Mouse (Mus musculus) small intestine, adult 2 months (tissue): ENCODE measurements at regions not wholly inside any gene's neighbourhood (a gene's known extent, or its start where the extent isn't known, plus 50 kb on each side); places are given as distances from the start of the nearest gene placed in this dataset.

ENCODE experiments used
- H3K27ac ChIP-seq: fragments of 200-500 bp; 2 replicates; pipeline ENCODE4 v1.5.1; 2012; ENCODE audit warnings: low read depth, low read length, control low read depth, inconsistent platforms; ENCODE audit not compliant: insufficient read depth
- H3K27me3 ChIP-seq: fragments of 200-500 bp; 2 replicates; pipeline ENCODE4 v1.6.1; 2012; ENCODE audit warnings: mild to moderate bottlenecking, moderate library complexity, low read length, inconsistent platforms; ENCODE audit not compliant: control insufficient read depth, insufficient read depth
- H3K36me3 ChIP-seq: fragments of 200-500 bp; 2 replicates; pipeline ENCODE4 v1.6.1; 2012; ENCODE audit warnings: mild to moderate bottlenecking, low read length, control low read depth, inconsistent platforms; ENCODE audit not compliant: control insufficient read depth, insufficient read depth
- H3K4me1 ChIP-seq: fragments of 200-500 bp; 2 replicates; pipeline ENCODE4 v1.6.1; 2012; ENCODE audit warnings: low read length, inconsistent platforms, mixed read lengths; ENCODE audit not compliant: control insufficient read depth, insufficient read depth, insufficient read length
- H3K4me3 ChIP-seq: fragments of 200-500 bp; 2 replicates; pipeline ENCODE4 v1.5.1; 2012; ENCODE audit warnings: low read depth, mild to moderate bottlenecking, control low read depth, inconsistent platforms, low read length, moderate library complexity
- CTCF ChIP-seq: fragments of 200-500 bp; IDR thresholded peaks from 2 replicates; pipeline ENCODE4 v1.5.1; 2012; ENCODE audit warnings: low read depth, mild to moderate bottlenecking, control low read depth, inconsistent platforms, low read length, moderate library complexity, mixed read lengths; ENCODE audit not compliant: insufficient replicate concordance, insufficient read length; ENCODE audit errors: extremely low read depth
- POLR2A ChIP-seq: fragments of 200-500 bp; IDR thresholded peaks from 2 replicates; pipeline ENCODE4 v1.6.1; 2012; ENCODE audit warnings: low read depth, mild to moderate bottlenecking, control low read depth, inconsistent platforms, low read length, moderate library complexity
- WGBS: fragments of 180-500 bp; shearing (Covaris S2); methylation state at CpG from one replicate; pipeline ENCODE4 v1.1.7; 2018; 5-methylcytosine and 5-hydroxymethylcytosine counted together

DNA sequence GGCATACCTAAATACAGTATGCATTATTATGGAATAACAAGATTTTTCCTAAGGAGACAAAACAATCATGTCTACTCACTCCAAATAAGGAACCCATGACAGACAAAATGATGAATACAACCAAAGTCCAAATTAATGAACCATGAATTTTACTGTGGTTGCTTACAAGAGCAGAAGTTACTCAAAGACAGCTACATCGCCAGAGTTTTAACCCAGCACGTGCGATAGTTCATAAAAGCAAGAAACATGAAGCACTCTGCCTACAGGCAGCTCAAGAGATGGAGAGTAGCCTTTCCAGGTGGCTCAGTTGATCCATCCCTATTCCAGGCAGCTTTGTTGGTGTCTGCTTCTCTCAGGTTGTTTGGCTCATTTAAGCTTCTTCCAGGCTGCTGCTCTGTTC lies 176.8 kb downstream of the Olfr1505 start:
- Histone ChIP-seq H3K36me3 (no peaks in the 10 kb centered on the region), H3K27ac (no peak overlapping the region), H3K4me1 (no peaks in the 10 kb centered on the region), H3K4me3 (no peak overlapping the region), H3K27me3 (no peaks in the 10 kb centered on the region)
- TF ChIP-seq CTCF, result no peak
- no peak for TF ChIP-seq POLR2A
- 92% methylated on average over 3 of the region's 3 CpGs for WGBS

DNA sequence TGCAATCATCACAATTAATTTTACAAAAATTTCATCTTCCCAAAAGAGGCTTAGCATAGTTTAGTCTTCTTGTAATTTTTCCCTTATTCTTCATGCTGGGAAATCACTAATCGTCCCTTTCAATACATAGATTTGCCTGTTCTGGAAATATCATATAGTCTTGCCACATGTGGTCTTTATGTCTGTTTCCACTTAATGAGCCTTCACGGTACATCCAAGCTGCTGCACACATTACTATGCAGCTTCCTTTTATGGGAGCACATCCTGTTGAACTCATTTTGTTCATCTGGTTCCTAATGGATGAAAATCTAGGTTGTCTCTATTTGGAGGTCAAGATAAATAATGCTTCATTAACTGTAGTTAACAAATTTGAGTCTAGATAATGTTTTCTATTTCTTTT lies 180.9 kb downstream of the Olfr1505 start:
- Histone ChIP-seq H3K36me3 (no peaks in the 10 kb centered on the region), H3K4me1 (no peaks in the 10 kb centered on the region)
- WGBS, result 79% methylated on average over 2 of the region's 2 CpGs

DNA sequence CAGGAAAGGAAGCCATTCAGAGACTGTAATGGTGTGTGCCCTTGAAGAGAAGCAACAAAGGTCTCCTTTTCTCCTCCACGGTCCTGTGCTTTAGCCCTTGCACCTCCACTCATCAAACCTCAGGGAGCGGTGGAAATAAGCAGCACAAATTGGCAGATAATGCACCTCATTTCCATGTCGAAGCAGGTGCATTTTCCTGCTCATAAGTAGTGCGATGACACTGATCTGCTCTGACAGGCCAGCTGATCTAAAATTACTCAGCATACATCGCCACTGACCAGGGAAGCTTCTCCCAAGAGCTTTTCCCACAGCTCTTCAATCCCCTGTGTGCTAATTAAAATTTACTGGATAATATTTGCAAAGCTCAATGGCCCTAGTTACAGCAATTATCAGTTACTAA lies 182.9 kb downstream of the Olfr1505 start:
- Histone ChIP-seq H3K27ac (no peak overlapping the region), H3K27me3 (no peaks in the 10 kb centered on the region), H3K4me1 (no peaks in the 10 kb centered on the region), H3K4me3 (no peak overlapping the region), H3K36me3 (no peaks in the 10 kb centered on the region)
- TF ChIP-seq CTCF, result no peak
- TF ChIP-seq POLR2A, result no peak
- 82% methylated on average over 5 of the region's 5 CpGs for WGBS

More for the DNA sequence above, 180.9 kb downstream of the Olfr1505 start:
- H3K27ac ChIP-seq, result no peak overlapping the region
- TF ChIP-seq POLR2A (no peak), CTCF (no peak)
- H3K4me3 ChIP-seq, result no peak overlapping the region
- no peaks in the 10 kb centered on the region for H3K27me3 ChIP-seq

DNA sequence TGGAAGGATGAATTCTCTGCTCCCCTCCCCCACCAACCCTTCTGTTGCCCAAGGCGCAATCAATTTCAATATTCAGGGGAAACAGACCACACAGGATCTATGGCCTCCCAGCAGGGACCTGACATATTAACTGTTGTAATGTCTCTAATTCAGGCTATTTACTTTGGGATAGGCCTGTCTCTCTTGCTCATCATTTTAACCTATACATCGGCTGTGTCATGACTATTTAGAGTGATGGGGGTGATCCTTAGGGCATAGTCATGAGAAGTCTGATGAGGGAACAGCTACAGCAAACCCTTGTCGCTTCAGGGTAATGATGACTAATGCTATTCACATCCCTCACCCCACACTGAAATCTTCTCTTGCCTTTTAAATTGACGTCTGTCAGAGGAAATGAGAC lies 195.8 kb downstream of the Olfr1505 start:
- no peaks in the 10 kb centered on the region for H3K4me1 ChIP-seq
- WGBS, result 73% methylated on average over 4 of the region's 4 CpGs
- H3K27ac ChIP-seq, result no peak overlapping the region
- H3K27me3 ChIP-seq, result no peaks in the 10 kb centered on the region
- no peak overlapping the region for H3K4me3 ChIP-seq
- TF ChIP-seq CTCF (no peak), POLR2A (no peak)
- no peaks in the 10 kb centered on the region for H3K36me3 ChIP-seq

DNA sequence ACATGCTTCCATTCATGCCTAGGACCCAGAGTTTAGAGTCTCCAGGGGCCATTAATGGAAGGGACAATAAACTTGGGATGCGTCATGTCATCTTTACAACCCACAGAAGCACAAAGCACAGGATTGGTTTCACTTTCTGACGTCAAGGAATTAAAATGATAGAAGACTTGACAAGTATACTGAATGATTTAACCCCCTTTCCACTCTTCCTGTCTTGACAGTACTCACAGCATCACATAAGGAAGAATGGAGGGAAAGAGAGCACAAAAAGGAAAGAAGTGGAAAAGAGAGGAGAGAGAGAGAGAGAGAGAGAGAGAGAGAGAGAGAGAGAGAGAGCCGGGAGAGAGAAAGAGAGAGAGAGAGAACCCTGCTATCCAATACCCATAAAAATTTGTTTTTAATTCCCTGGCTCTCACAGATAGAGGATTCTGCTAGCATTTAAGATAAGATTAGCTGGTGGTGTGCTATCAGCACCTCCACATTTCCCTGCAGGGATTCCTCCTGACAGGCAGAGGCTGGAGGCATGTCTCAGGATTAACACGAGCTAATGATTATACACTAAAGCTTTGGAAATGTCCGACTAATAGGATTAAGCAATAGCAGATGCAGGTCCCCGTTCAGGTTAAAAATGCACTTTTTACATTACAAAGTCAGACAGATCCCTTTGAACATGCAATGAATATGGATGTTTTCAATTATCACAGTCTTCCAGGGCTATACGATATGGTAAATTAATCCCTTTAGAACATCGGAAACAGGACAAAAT lies 210.2 kb downstream of the Olfr1505 start:
- Histone ChIP-seq H3K27me3 (no peaks in the 10 kb centered on the region), H3K36me3 (no peaks in the 10 kb centered on the region), H3K4me1 (no peaks in the 10 kb centered on the region), H3K4me3 (no peak overlapping the region), H3K27ac (no peak overlapping the region)
- TF ChIP-seq POLR2A (no peak), CTCF (no peak)
- 15% methylated on average over 8 of the region's 8 CpGs for WGBS

DNA sequence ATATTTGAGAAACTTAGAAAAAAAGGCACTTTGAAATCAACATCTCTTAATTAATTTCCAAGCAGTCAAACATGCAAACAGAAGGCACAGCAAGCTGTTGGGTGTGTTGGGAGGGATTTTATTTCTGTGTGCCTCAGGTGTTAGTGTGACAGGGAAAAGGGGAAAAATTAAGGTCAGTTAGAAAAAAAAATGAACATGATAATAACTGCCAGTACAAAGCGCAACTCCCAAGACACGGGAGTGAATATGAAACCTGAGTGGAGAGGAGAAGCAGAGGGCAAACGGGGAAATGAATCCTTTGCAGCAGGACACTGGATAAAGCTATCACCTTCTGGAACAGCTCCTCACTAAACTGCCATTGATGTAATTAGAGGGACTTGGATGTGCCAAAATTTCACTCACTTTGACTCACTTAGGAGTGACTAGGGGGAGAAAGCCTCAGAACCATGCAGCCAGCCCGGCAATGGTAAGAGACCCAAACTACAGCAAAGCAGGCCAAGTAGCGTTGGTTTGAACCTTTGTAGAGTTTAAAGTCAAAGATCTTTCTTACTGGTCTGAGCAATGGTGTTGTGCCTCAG lies 211.0 kb downstream of the Olfr1505 start:
- WGBS, result 52% methylated on average over 5 of the region's 5 CpGs
- Histone ChIP-seq H3K36me3 (no peaks in the 10 kb centered on the region), H3K27me3 (no peaks in the 10 kb centered on the region), H3K4me1 (no peaks in the 10 kb centered on the region), H3K27ac (no peak overlapping the region), H3K4me3 (no peak overlapping the region)
- no peak for TF ChIP-seq POLR2A
- TF ChIP-seq CTCF, result no peak

DNA sequence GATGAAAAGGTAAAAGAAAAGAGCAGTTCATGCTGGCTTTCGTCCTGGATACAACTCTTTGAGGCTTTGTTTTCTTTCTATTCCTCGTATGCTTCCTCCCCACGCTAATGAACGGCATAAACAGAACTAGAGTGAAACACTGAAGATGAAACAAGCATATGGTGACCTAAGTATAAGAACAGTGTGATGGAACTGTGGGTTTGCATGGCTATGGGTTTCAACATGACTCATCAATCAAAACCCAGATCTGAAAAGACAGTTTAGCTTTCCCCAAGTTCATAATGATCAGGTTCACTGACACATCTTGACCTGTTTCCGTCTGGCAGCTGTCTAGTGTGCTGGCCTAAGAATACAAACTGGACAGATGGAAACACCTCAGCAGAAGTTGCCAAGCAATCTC lies 211.7 kb downstream of the Olfr1505 start:
- Histone ChIP-seq H3K4me1 (no peaks in the 10 kb centered on the region), H3K27me3 (no peaks in the 10 kb centered on the region), H3K36me3 (no peaks in the 10 kb centered on the region), H3K27ac (no peak overlapping the region), H3K4me3 (no peak overlapping the region)
- WGBS, result 73% methylated on average over 5 of the region's 5 CpGs
- TF ChIP-seq POLR2A, result no peak
- TF ChIP-seq CTCF, result no peak
